Mouse (Mus musculus): ENCODE measurements around the gene Col20a1. TPM values are rescaled to one million over a fixed set of nuclear protein-coding genes. Genes with fewer than 3 reads are reported as not detected.
A peak's percentile ranks its signal among the peaks of the same experiment; 100 is the strongest.

The Col20a1 gene
- polyA plus RNA-seq, 1 experiment from 2014 or later, result 1.2 TPM

GRCm38 (mm10) chr2:180996436-180996835 is 10.1 kb downstream of the Col20a1 start:
- Histone ChIP-seq H3K9ac (no peak overlapping the region), H3K4me2 (no peak overlapping the region), H3K27ac (no peak overlapping the region), H3K4me1 (no peaks in the 10 kb centered on the region), H3K27me3 (no peaks in the 10 kb centered on the region), H3K4me3 (no peak overlapping the region), H3K9me3 (no peaks in the 10 kb centered on the region), H3K36me3 (no peaks in the 10 kb centered on the region)
- 10% methylated on average over 5 of the region's 5 CpGs for WGBS
- no peak; the same call in 1 of the 2 replicates for ATAC-seq (ENCODE audit: insufficient number of reproducible peaks, low FRiP score, low TSS enrichment, low read depth)

- WGBS, result 63% methylated on average over 3 of the region's 3 CpGs
- no peak for ATAC-seq (ENCODE audit: insufficient number of reproducible peaks, low FRiP score, low TSS enrichment, low read depth)
- Histone ChIP-seq H3K4me2 (no peak overlapping the region), H3K4me1 (no peaks in the 10 kb centered on the region), H3K36me3 (no peaks in the 10 kb centered on the region), H3K4me3 (no peak overlapping the region), H3K9ac (no peak overlapping the region), H3K27ac (no peak overlapping the region), H3K27me3 (no peaks in the 10 kb centered on the region), H3K9me3 (no peaks in the 10 kb centered on the region)
Observed at GRCm38 (mm10) chr2:180996905-180997304, 10.6 kb downstream of the Col20a1 start.

- Histone ChIP-seq H3K36me3 (no peaks in the 10 kb centered on the region), H3K4me2 (no peak overlapping the region), H3K9ac (no peak overlapping the region), H3K27ac (no peak overlapping the region), H3K4me1 (no peaks in the 10 kb centered on the region), H3K4me3 (no peak overlapping the region), H3K9me3 (no peaks in the 10 kb centered on the region), H3K27me3 (no peaks in the 10 kb centered on the region)
- 45% methylated on average over 4 of the region's 4 CpGs for WGBS
- ATAC-seq (ENCODE audit: insufficient number of reproducible peaks, low FRiP score, low TSS enrichment, low read depth), result no peak
Observed at GRCm38 (mm10) chr2:181007054-181007453, 20.7 kb downstream of the Col20a1 start.

GRCm38 (mm10) chr2:181008339-181008738 is 22.0 kb downstream of the Col20a1 start:
- Histone ChIP-seq H3K27ac (no peak overlapping the region), H3K4me3 (no peak overlapping the region), H3K4me1 (no peaks in the 10 kb centered on the region), H3K27me3 (no peaks in the 10 kb centered on the region), H3K4me2 (no peak overlapping the region), H3K9me3 (no peaks in the 10 kb centered on the region), H3K9ac (no peak overlapping the region), H3K36me3 (no peaks in the 10 kb centered on the region)
- 81% methylated on average over 5 of the region's 5 CpGs for whole genome bisulfite sequencing
- no peak for ATAC-seq (ENCODE audit: insufficient number of reproducible peaks, low FRiP score, low TSS enrichment, low read depth)

- Histone ChIP-seq H3K9me3 (no peaks in the 10 kb centered on the region), H3K27ac (no peak overlapping the region), H3K36me3 (no peaks in the 10 kb centered on the region), H3K4me1 (no peaks in the 10 kb centered on the region), H3K9ac (no peak overlapping the region), H3K4me2 (no peak overlapping the region), H3K27me3 (peaks cover 21% of the 10 kb centered on the region), H3K4me3 (no peak overlapping the region)
- no peak for ATAC-seq (ENCODE audit: insufficient number of reproducible peaks, low FRiP score, low TSS enrichment, low read depth)
- WGBS, result 77% methylated on average over 11 of the region's 11 CpGs
Observed at GRCm38 (mm10) chr2:181031406-181031934, 45.1 kb downstream of the Col20a1 start.

GRCm38 (mm10) chr2:181032407-181032806 is 46.1 kb downstream of the Col20a1 start:
- Histone ChIP-seq H3K36me3 (no peaks in the 10 kb centered on the region), H3K9ac (no peak overlapping the region), H3K4me1 (no peaks in the 10 kb centered on the region), H3K4me3 (no peak overlapping the region), H3K27ac (no peak overlapping the region), H3K9me3 (no peaks in the 10 kb centered on the region), H3K27me3 (peaks cover 31% of the 10 kb centered on the region), H3K4me2 (no peak overlapping the region)
- WGBS, result 41% methylated on average over 5 of the region's 5 CpGs
- ATAC-seq (ENCODE audit: insufficient number of reproducible peaks, low FRiP score, low TSS enrichment, low read depth), result no peak

GRCm38 (mm10) chr2:181033310-181033709 is 47.0 kb downstream of the Col20a1 start:
- peaks cover 40% of the 10 kb centered on the region for H3K27me3 ChIP-seq
- H3K36me3 ChIP-seq, result no peaks in the 10 kb centered on the region
- H3K9ac ChIP-seq, result no peak overlapping the region
- H3K4me2 ChIP-seq, result no peak overlapping the region
- WGBS, result 67% methylated on average over 6 of the region's 6 CpGs
- H3K4me3 ChIP-seq, result no peak overlapping the region
- no peak for ATAC-seq (ENCODE audit: insufficient number of reproducible peaks, low FRiP score, low TSS enrichment, low read depth)
- no peaks in the 10 kb centered on the region for H3K9me3 ChIP-seq
- peaks cover 3% of the 10 kb centered on the region; the same call in 1 of the 2 replicates for H3K4me1 ChIP-seq
- no peak overlapping the region for H3K27ac ChIP-seq

GRCm38 (mm10) chr2:181035186-181035585 is 48.9 kb downstream of the Col20a1 start:
- Histone ChIP-seq H3K9me3 (no peaks in the 10 kb centered on the region), H3K27me3 (peaks cover 58% of the 10 kb centered on the region), H3K4me1 (peaks cover 18% of the 10 kb centered on the region), H3K36me3 (no peaks in the 10 kb centered on the region), H3K9ac (no peak overlapping the region), H3K4me2 (no peak overlapping the region), H3K27ac (no peak overlapping the region), H3K4me3 (no peak overlapping the region)
- 68% methylated on average over 7 of the region's 7 CpGs for WGBS
- no peak for ATAC-seq (ENCODE audit: insufficient number of reproducible peaks, low FRiP score, low TSS enrichment, low read depth)

- H3K4me3 ChIP-seq, result no peak overlapping the region
- peaks cover 18% of the 10 kb centered on the region for H3K4me1 ChIP-seq
- H3K27me3 ChIP-seq, result peaks cover 71% of the 10 kb centered on the region
- 73% methylated on average over 6 of the region's 6 CpGs for WGBS
- no peak overlapping the region for H3K4me2 ChIP-seq
- H3K9me3 ChIP-seq, result no peaks in the 10 kb centered on the region
- no peak for ATAC-seq (ENCODE audit: insufficient number of reproducible peaks, low FRiP score, low TSS enrichment, low read depth)
- H3K36me3 ChIP-seq, result no peaks in the 10 kb centered on the region
- no peak overlapping the region for H3K27ac ChIP-seq
- no peak overlapping the region for H3K9ac ChIP-seq
Observed at GRCm38 (mm10) chr2:181036561-181036960, 50.2 kb downstream of the Col20a1 start.

- H3K36me3 ChIP-seq, result no peaks in the 10 kb centered on the region
- H3K4me3 ChIP-seq, result peak overlapping the region; percentile 47
- no peak for ATAC-seq (ENCODE audit: insufficient number of reproducible peaks, low FRiP score, low TSS enrichment, low read depth)
- no peaks in the 10 kb centered on the region for H3K9me3 ChIP-seq
- no peak overlapping the region for H3K27ac ChIP-seq
- WGBS, result 1% methylated on average over 60 of the region's 63 CpGs
- peaks cover 77% of the 10 kb centered on the region for H3K27me3 ChIP-seq
- H3K4me1 ChIP-seq, result peaks cover 22% of the 10 kb centered on the region
- H3K4me2 ChIP-seq, result peak overlapping the region; percentile 80
- peak overlapping the region; percentile 37 for H3K9ac ChIP-seq
Observed at GRCm38 (mm10) chr2:181038644-181039355, 52.5 kb downstream of the Col20a1 start.

GRCm38 (mm10) chr2:181039356-181039680 is 53.0 kb downstream of the Col20a1 start:
- under 1% methylated on average over 16 of the region's 16 CpGs for WGBS

GRCm38 (mm10) chr2:181041941-181042340 is 55.6 kb downstream of the Col20a1 start:
- no peaks in the 10 kb centered on the region for H3K9me3 ChIP-seq
- peaks cover 22% of the 10 kb centered on the region for H3K4me1 ChIP-seq
- ATAC-seq (ENCODE audit: insufficient number of reproducible peaks, low FRiP score, low TSS enrichment, low read depth), result no peak
- no peaks in the 10 kb centered on the region for H3K36me3 ChIP-seq
- no peak overlapping the region for H3K4me3 ChIP-seq
- H3K4me2 ChIP-seq, result no peak overlapping the region
- H3K27ac ChIP-seq, result no peak overlapping the region
- no peak overlapping the region for H3K9ac ChIP-seq
- H3K27me3 ChIP-seq, result peaks cover 60% of the 10 kb centered on the region
- WGBS, result 8% methylated on average over 7 of the region's 7 CpGs

More at GRCm38 (mm10) chr2:181039356-181039680, 53.0 kb downstream of the Col20a1 start:
- Histone ChIP-seq H3K4me3 (peak overlapping the region; percentile 47), H3K4me2 (peak overlapping the region; percentile 80), H3K27me3 (peaks cover 77% of the 10 kb centered on the region), H3K36me3 (no peaks in the 10 kb centered on the region), H3K27ac (no peak overlapping the region), H3K9me3 (no peaks in the 10 kb centered on the region), H3K9ac (peak overlapping the region; percentile 37), H3K4me1 (peaks cover 22% of the 10 kb centered on the region)
- ATAC-seq (ENCODE audit: insufficient number of reproducible peaks, low FRiP score, low TSS enrichment, low read depth), result no peak
